In genomic region chr6:54680891-54681745, GRCm38 (mm10) we compare ENCODE assay signal across 8 mouse cellular contexts. TPM values are rescaled to one million over a fixed set of nuclear protein-coding genes. Genes with fewer than 3 reads are reported as not detected.
DNase-seq lines count a peak whose midpoint lies in the region; ATAC-seq and TF ChIP-seq lines count a peak whose summit lies in the region.

Gene Mturn, plus strand, starts transcription at chr6:54681624.

- intact Hi-C loops in heart, postnatal 25 days (cut with DNase I): loop anchor here (5.0 kb wide), 1 partner anchor 84 kb away; the partner anchor contains the start of genes Fkbp14 and Plekha8

- peak within 1 kb of the TSS; percentile 87 for H3K9ac ChIP-seq in forebrain, embryonic 15.5 days (replicated peaks)
- peak within 1 kb of the TSS; percentile 56 for H3K9ac ChIP-seq in lung, embryonic 14.5 days

- 0 out of 2 replicates have a peak, but pooled peaks have one; percentile 28 for TF ChIP-seq POLR2A in olfactory bulb, adult 2 months (IDR thresholded peaks at IDR 0.05; ENCODE audit: insufficient read depth, low read depth, low read length)
- TF ChIP-seq POLR2A in thymus, adult 2 months (IDR thresholded peaks at IDR 0.05; ENCODE audit: control insufficient read depth, extremely low read depth, insufficient read depth, low read length, poor library complexity): no peak

- no peaks in the 10 kb centered on the region for H3K27me3 ChIP-seq in forebrain, embryonic 15.5 days
- H3K27me3 ChIP-seq in lung, embryonic 14.5 days (ENCODE audit: insufficient read depth, low read length): peaks cover 15% of the 10 kb centered on the region; the same call in 1 of the 2 replicates
- no peaks in the 10 kb centered on the region; the same call in 1 of the 2 replicates for H3K27me3 ChIP-seq in thymus, adult 2 months (ENCODE audit: control insufficient read depth, insufficient read depth, low read length)

- H3K27ac ChIP-seq in forebrain, embryonic 15.5 days (replicated peaks): peak within 1 kb of the TSS; percentile 86
- H3K27ac ChIP-seq in layer of hippocampus, adult 2 months: peak within 1 kb of the TSS; percentile 93
- H3K27ac ChIP-seq in lung, embryonic 14.5 days (ENCODE audit: low read depth): peak within 1 kb of the TSS; percentile 24; the same call in 1 of the 2 replicates
- peak within 1 kb of the TSS; percentile 64 for H3K27ac ChIP-seq in olfactory bulb, adult 2 months (ENCODE audit: insufficient read depth, low read depth, low read length)
- H3K27ac ChIP-seq in thymus, adult 2 months (ENCODE audit: control insufficient read depth, insufficient read depth, low read length): 0 out of 2 replicates have a peak within 1 kb of the TSS, but pooled peaks have one; percentile 3

- H3K4me3 ChIP-seq in forebrain, embryonic 15.5 days: peak within 1 kb of the TSS; percentile 84
- peak within 1 kb of the TSS; percentile 87 for H3K4me3 ChIP-seq in layer of hippocampus, adult 2 months
- H3K4me3 ChIP-seq in lung, embryonic 14.5 days (ENCODE audit: low read depth, low read length): peak within 1 kb of the TSS; percentile 71
- H3K4me3 ChIP-seq in olfactory bulb, adult 2 months (ENCODE audit: insufficient read depth, low read depth, low read length): peak within 1 kb of the TSS; percentile 98
- H3K4me3 ChIP-seq in thymus, adult 2 months (ENCODE audit: control insufficient read depth, insufficient read depth, low read length): peak within 1 kb of the TSS; percentile 67

- no peaks in the 10 kb centered on the region for H3K36me3 ChIP-seq in forebrain, embryonic 15.5 days
- no peaks in the 10 kb centered on the region for H3K36me3 ChIP-seq in lung, embryonic 14.5 days (ENCODE audit: insufficient read depth)
- H3K36me3 ChIP-seq in thymus, adult 2 months (ENCODE audit: control insufficient read depth, insufficient read depth, low read length): no peaks in the 10 kb centered on the region

- H3K9me3 ChIP-seq in forebrain, embryonic 15.5 days: no peaks in the 10 kb centered on the region
- no peaks in the 10 kb centered on the region for H3K9me3 ChIP-seq in lung, embryonic 14.5 days (ENCODE audit: low read depth, low read length)

- H3K4me1 ChIP-seq in forebrain, embryonic 15.5 days: peaks cover 37% of the 10 kb centered on the region
- H3K4me1 ChIP-seq in lung, embryonic 14.5 days (ENCODE audit: insufficient read depth): no peaks in the 10 kb centered on the region
- H3K4me1 ChIP-seq in olfactory bulb, adult 2 months (ENCODE audit: control insufficient read depth, insufficient read depth, low read length): peaks cover 23% of the 10 kb centered on the region
- peaks cover 25% of the 10 kb centered on the region for H3K4me1 ChIP-seq in thymus, adult 2 months (replicated peaks; ENCODE audit: control insufficient read depth, insufficient read depth, low read length)

- no peak for TF ChIP-seq CTCF in layer of hippocampus, adult 2 months (conservative IDR thresholded peaks at IDR 0.05)
- no peak for TF ChIP-seq CTCF in lung, embryonic 14.5 days (IDR thresholded peaks at IDR 0.05; ENCODE audit: low read depth)
- no peak for TF ChIP-seq CTCF in olfactory bulb, adult 2 months (IDR thresholded peaks at IDR 0.05; ENCODE audit: insufficient read depth, low read depth, low read length)
- TF ChIP-seq CTCF in thymus, adult 2 months (IDR thresholded peaks at IDR 0.05; ENCODE audit: borderline replicate concordance, control insufficient read depth, extremely low read depth, insufficient read depth, low read length, poor library complexity): 0 out of 2 replicates have a peak, but pooled peaks have one; percentile 18

- peak; percentile 96 for ATAC-seq in forebrain, embryonic 15.5 days (replicated peaks)
- peak; percentile 98 for ATAC-seq in lung, embryonic 14.5 days (ENCODE audit: insufficient read depth)

- peak within 1 kb of the TSS; percentile 76 for H3K4me2 ChIP-seq in forebrain, embryonic 15.5 days (replicated peaks)
- peak within 1 kb of the TSS; percentile 99 for H3K4me2 ChIP-seq in lung, embryonic 14.5 days

- DNase-seq in ES-CJ7 (ENCODE audit: low read depth, low spot score): peak; percentile 89
- DNase-seq in cerebellum, adult 11 months: peak; percentile 95
- peak; percentile 96 for DNase-seq in heart, postnatal 25 days (ENCODE audit: low spot score)
- peak; percentile 98 to 99 for DNase-seq in layer of hippocampus, adult 2 months (ENCODE audit: low spot score in 2 of 2)
- DNase-seq in lung, embryonic 14.5 days: peak; percentile 98
- peak; percentile 100 for DNase-seq in thymus, adult 2 months

- 4% methylated on average over 46 of the region's 48 CpGs for WGBS in forebrain, embryonic 15.5 days
- 2% methylated on average over 42 of the region's 48 CpGs for WGBS in lung, embryonic 14.5 days
- WGBS in olfactory bulb, adult 2 months: 2% methylated on average over 46 of the region's 48 CpGs
- 3% methylated on average over 48 of the region's 48 CpGs for WGBS in thymus, adult 2 months

RNA-seq across cellular contexts. Expression of gene Mturn, which starts in this region (rescaled TPM):
- polyA plus RNA-seq in forebrain, embryonic 15.5 days (2015; fragmentation: Nextera tagmentation; extraction: Ambion mirVana): 121 and 129 TPM in 2 replicates
- 10 to 100 TPM; 14.5 to 16.1 TPM for total RNA-seq in heart, postnatal 25 days (2021)
- 100 to 1,000 TPM; 147 to 151 TPM for total RNA-seq in layer of hippocampus, adult 2 months (2021)
- 3.1 and 4.7 TPM in 2 replicates for polyA plus RNA-seq in lung, embryonic 14.5 days (2014; fragmentation: Nextera tagmentation; extraction: Ambion mirVana)
- not detected in 2 replicates for polyA plus RNA-seq in olfactory bulb, adult 2 months (2012; ENCODE audit: insufficient read depth, insufficient read length, low replicate concordance, missing spikeins)
- polyA plus RNA-seq in thymus, adult 2 months (2012; rRNA removed): 14.8 and 15.6 TPM in 2 replicates

Comparison
In these comparisons a context has a peak if more than half of its experiments do, and no peak if none do; other contexts are left out.
1. Peak in every context shown above with its lines: DNase-seq, ATAC-seq, H3K4me3 ChIP-seq and H3K27ac ChIP-seq.
2. RNA of gene Mturn (total RNA-seq): 147 to 151 TPM in layer of hippocampus, adult 2 months; 14.5 to 16.1 TPM in heart, postnatal 25 days; every median in the first group is over 4 times any median in the second.
3. H3K27ac ChIP-seq: peak in every context shown above with its lines; median percentile 93 in layer of hippocampus, adult 2 months; 86 in forebrain, embryonic 15.5 days; 64 in olfactory bulb, adult 2 months; 24 in lung, embryonic 14.5 days; 3 in thymus, adult 2 months.